Mouse (Mus musculus) adrenal gland, postnatal 10 days (tissue): ENCODE measurements at regions not wholly inside any gene's neighbourhood (a gene's known extent, or its start where the extent isn't known, plus 50 kb on each side); places are given as distances from the start of the nearest gene placed in this dataset.
A peak's percentile ranks its signal among the peaks of the same experiment; 100 is the strongest.
"Not testable (repeated sequence)": the region's sequence is repeated elsewhere in the genome, so short reads cannot be mapped to it uniquely, and the experiment has no call there.

Source experiments
- DNase-seq: peaks from one replicate; pipeline ENCODE4 v3.0.0; 2021; ENCODE audit warnings: mixed read lengths

DNA sequence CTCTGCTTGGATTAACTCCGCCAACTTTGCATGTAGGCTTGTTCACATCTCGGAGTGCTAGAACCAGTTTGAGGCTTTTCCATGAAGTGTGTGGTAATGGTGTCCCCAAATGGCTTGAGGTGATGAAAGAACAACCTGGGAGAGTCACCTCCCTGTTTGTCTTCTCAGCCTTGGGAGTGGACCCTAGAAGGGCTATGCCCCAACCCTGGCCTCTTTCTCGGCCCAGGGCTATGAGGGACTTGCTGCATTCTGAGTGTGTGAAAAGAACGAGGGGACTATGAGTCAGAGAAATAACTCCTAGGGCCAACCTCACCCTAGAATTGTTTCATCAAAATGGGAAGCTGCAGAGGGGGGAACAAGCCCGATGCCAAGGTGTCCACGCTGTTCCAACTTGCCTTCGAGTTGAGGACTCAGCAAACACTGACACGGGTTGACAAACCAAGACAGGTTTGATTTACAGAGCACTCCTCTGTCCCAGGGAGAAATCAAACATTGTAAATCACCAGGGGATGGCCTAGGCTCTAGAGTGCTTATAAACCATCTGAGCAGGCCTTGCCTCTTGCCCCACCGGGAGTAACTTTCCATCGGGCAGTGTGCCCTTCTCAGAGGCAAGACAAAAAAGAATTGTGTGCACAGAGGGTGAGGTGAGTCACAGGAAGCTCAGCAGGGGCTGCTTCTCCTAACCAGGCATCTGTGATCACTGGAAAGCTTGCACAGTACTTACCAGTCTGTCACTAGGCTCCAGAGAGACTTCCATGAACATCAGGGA lies 186.3 kb upstream of the Tmem45b start:
- DNase-seq, result peak; percentile 23

DNA sequence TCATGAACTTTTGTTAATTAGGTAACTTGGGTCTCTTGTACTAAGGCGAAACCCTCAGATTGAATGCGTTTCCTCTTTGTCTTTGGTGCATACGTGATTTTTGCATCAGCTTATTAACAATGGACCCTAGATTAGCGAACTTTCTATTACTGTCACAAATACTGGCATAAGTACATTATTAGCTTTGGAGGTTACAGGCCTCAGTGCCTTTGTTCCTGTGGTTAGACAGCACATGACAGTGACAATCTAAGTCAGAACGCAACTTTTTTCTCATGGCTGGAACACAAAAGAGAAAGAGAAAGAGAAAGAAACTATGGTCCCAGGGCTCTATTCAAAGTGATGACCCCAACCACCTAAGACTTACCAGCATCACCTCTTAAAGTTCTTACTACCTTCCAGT lies 184.8 kb upstream of the Tmem45b start:
- no peak for DNase-seq

DNA sequence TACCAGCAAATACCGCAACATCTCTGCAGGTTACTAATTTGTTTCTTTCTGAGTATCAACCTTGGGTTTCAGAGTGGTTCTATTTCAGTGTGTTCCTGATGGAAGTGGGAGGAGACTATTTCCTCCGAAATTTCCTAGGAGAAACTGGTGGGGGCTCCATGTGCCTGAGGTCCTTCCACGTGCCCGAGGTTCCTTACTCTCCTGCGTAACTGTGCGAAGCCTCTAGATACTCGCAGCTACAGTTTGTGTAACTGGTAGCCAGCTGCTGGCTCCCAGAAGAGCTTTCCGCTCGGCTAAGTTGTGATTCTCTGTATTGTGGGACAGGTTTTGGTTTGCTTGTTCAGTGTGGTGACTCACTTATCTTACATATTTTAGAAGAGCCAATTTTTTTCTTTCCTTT lies 184.3 kb upstream of the Tmem45b start:
- DNase-seq, result no peak

DNA sequence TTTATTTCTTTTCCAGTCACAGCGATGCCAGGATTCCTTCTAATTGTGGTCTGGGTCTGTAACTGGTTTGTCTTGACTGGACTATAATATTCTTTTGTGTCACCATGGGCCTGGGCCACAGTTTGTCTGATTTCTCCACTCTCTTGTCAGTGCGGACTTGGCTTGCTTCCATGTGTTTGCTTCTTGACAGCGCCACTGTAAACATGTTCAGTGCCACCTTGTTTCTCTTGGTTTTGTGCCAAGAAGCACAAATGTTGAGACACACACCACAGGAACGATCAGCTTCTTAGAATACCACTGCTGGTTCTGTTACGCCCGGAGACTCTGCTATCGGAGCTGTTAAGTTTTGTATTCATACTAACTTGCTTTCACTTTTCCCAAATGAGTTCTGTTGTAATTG lies 180.9 kb upstream of the Tmem45b start:
- no peak for DNase-seq

DNA sequence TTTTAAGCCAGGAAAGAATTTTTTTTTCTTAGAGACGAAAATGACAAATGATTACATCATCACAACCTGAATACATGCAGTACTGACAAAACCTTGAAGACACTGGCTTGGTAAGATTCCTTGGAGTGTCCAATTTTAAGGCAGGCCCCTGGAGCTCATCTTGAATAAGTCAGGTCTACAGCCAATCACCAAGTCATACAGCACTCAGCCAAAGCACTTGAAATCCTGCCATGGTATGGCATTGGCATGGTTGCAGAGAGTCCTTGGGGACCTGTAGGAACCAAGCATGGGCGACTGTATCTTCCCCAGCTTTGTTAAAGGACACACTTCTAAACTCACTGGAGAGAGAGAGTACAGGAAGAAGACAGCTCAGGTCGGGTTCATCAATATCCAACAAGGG lies 179.8 kb upstream of the Tmem45b start:
- DNase-seq, result peak; percentile 56

DNA sequence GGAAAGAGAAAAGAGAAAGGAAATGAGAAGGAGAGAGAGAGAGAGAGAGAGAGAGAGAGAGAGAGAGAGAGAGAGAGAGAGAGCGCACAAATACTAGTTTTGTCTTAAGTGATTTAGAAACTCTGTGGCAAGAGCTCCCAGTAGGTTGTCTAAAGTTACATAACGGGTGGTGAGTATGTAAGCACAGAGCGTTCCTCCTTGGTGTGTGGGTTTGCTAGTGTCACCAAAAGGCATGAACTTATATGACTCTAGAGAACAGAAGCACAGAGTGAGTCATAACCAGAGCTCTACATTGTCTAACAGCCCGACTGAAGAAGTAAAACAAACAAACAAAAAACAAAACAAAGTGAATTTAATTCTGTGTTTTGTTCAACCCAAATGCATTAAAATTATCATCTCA lies 177.9 kb upstream of the Tmem45b start:
- DNase-seq, result no peak

DNA sequence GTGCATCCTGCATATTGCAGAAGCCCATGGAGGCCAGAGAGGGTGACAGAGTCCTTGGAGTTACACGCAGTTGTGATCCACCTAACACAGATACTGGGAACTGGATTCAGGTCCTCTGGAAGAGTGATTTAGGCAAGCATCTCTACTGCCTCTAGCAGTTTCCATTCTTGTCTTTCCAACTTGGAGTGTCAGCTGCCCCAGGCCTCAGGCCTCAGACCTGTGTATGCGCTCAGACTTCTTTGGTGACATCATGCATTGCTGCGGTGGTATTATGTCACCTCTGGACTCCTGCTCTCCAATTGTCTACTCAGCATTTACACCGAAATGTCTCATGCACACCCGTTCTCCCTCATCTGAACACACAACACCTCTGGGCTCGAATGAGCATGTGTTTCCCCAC lies 164.0 kb upstream of the Tmem45b start:
- DNase-seq, result no peak

DNA sequence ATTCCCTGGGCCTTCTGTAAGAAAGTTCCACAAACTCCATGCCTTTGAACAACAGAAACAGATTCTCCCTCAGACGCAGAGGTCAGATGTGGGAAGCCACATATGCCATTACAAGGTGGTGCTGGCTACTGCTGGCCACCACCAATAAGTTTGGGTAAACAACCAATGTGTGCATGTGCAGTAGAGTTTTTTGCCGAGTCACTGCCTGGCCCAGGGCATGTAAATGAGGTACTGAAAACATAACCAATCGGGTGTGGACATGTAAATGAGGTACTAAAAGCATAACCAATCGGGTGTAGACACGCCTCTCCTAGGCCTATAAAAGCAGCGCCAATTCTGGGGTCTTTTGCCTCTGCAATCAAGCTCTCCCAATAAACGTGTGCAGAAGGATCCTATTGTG lies 157.3 kb upstream of the Tmem45b start:
- not testable (repeated sequence) for DNase-seq

DNA sequence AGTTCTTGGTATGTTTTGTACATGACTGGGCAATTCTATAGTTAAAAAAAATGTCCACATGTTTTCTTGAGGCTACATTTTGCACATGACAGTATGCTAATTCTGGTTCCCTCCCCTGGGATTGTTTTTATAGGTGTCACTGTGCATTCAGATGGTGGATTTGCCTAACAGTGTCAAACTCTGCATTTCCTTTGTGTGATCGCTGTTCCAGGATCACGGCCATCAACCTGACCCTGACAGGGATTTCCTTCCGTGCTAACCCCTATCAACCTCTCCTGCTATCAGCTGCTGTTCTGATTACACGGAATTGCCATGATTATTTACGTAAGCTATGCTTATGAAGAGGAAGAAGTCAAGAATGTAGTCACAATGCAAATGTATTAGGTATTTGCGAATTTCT lies 155.1 kb upstream of the Tmem45b start:
- DNase-seq, result no peak

DNA sequence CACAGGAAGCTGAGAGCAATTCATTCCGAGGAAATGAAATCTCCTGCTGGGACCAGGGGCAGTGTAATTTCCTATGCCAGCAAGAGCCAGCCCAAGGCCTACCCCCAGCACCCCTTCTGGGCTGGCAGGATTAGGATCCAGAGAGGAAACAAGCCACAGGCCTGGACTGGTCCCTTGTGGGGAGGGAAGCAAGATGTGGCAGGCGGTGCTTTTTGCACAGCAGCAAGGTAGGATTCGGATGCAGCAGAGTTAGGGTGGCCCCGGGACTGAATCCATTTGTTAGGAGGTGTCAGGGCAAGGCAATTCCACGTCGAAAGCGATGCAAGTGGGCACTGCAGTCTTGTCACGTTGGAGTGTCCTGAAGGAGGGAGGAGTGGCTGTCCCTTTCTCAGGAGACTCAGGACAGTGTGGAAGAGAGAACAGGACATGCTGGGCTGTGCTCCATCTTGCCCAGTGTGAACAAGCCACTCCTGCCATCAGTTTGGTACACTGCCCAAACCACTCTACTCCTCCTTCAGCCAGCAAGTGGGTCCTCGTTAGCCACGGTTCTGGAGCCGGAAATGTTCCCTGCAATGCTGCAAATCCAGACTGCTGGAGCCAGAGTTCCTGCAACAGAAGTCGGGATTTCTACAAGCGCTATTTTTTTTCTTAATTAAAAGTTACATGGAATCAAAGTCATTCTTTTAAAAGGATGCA lies 150.1 kb upstream of the Tmem45b start:
- no peak for DNase-seq

DNA sequence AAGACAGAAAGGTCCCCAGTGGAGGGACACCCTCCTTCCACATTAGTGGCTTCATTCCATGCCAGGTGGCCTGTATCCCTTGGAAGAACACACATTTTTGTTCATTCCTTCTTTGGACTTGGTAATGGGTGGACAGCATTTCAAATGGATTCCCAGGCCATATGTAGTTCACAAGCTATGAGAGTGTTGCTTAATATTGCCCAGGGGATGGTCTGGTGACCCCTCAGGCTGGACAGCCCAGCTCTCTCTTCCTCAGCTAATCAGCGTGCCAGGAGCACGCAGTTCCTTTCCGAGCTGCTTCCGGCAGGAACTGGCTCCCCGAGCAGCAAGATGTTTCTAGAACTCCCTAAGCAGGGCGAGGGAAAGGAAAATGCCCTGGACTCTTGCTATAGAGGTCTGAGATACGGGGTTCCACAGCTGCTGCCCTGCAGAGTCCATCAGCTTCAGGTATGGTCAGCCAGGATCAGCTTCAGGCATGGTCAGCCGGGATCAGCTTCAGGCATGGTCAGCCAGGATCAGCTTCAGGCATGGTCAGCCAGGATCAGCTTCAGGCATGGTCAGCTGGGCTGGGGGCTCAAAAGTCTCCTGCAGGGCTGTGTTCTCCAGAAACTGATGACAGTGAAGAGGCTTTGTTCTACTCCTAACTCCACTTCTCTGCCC lies 146.9 kb upstream of the Tmem45b start:
- DNase-seq, result no peak

DNA sequence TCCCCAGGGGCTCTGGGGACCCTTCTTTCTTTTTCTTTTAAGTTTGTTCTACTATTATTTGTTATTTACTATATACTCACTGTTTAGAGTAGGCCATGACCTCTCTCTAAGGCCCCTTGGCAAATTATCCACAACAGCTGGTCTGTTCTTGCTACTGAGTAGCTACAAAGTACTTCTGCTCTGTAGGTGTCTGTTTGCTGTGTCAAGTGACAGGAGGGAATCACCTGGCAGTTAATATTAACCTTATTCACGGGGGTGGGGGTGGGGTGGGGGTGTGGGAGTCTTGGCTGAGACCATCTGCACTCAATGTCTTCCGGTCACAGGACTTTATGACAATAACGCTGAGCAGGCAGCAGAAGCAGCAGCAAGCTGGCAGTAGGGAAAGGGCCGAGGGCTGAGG lies 146.4 kb upstream of the Tmem45b start:
- no peak for DNase-seq

DNA sequence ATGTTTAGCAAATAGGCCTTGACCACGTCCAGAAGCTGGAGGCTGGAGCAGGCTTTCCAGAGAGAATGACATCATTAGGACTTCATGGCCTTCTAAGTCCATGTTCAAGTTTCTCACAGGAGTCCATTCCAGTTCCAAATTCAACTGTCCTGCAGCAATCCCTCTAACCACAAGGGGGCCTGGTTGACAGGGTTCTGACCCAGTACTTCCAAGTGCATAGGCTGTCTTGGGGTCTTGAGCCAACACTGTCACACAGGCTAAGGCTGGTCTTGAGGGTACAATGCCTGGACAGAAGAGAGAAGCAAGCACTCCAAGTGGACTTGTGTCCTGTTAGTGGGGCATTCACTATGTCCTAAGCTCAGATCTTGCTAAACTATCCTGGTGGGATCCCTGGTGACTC lies 145.9 kb upstream of the Tmem45b start:
- DNase-seq, result peak; percentile 31

DNA sequence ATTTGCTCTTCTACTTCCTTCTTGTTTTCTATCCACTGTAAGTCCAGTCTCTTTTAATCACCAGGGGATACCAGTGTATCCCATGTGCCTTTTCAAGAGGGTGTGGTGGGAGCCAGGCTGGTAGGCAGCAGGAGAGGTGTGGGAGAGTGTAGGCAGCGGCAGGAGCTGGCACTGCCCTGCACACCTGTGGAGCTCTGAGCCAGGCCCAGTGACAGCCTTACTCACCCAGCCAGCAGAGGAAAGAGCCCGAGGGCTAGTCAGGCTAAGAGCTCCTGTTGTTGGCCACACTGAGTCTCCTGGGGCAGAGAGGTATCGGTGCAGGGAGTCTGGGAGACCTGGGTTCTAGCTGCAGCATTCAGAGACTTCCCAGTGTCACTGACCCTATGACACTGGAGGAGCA lies 145.5 kb upstream of the Tmem45b start:
- no peak for DNase-seq

DNA sequence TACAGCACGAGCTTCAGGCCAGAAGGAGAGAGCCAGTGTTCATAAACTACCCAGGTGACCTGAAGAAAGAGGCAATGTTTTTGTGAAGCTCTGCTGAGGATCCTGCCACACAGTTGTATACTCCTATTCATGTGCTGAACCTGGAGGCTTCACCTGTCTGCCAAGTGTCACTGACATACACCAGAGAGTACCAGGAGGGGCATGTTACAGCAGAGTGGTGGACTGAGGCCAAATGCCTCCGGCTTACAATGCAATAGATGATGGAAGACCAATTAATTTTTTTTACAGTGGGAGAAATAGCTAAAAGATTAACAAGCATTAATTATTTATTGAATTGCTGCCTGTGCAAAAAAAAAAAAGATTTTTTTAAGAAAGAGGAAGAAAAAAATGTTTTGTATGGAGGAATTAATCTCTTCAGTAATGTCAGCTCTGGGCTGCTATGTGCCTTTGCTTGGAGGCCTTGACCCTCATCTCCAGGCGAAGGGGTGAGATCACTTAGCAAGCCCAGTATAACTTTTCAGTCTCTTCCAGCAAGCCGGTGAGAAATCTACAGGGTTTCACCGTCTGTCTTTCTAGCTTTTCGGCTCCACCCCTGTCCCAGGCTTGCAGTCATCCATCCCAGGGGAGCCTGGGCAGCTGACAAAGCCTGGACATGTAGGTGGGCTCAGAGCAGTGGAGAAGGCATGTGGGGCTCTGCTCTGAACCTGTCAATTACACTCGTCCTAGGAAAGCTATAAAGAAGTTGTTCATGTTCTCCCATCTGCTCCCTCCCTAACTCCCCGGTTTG lies 144.0 kb upstream of the Tmem45b start:
- DNase-seq, result no peak

DNA sequence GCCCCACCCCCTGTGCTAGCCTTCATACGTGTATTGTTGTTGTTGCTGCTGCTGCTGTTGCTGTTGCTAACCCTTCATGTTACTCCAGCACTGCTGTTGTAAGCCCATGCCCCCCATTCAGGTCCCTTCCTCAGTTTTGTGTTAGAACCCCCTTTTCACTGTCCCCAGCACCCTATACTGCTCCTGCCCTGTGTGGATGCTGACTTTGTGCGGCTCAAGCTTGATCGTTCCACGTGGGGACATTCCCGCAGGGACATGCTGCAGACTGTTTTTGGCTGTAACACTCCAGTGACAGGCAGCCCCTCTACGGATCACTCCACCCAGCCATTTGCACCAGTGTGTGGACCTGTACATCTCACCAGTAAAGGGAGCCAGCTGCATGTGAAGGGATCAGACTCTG lies 142.7 kb upstream of the Tmem45b start:
- DNase-seq, result no peak

DNA sequence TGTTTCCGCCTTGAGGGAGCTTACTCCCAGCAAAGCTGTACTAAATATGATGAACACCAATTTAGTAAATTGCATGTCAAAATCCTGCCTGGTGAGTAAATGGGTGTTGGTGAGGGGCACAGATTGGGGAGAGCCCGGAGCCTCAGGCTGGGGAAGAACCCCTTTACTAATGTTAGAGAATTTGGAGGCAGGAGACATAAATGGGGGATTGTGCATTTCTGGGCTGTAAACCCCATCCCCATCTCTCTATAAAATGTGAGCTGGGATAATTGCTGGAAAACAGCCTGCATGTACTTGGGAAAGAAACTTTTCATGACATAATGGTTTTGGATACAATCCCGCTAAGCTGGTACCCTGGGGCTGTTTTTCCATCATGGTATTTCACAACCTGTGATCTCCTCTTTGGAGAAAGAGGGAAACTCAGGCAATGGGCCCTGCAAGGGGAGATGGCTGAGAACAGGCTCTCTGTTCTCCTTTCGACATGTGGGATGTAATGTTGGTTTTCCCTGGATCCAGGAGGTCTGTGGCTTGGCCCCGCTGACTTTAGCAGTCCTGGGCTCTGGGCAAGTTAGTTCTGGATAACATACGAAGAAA lies 140.3 kb upstream of the Tmem45b start:
- no peak for DNase-seq

DNA sequence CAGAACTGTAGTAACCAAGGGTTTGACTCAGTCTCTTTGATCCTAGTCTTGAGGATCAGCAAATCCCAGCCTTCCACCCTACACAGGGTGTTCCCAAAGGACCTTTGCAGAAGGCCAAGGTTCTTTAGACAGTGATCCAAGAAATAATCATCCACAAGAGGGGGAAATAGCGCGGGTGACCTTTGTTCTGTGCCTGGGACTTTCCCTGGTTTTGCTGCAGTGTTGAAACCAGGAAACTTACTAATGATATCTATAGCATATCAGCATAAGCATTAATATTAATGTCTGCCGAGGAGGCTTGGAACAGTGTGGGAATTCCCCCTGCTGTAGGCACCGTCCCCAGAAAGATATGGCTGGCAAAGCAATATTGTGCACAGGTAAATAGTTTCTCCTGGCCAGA lies 138.4 kb upstream of the Tmem45b start:
- DNase-seq, result no peak

DNA sequence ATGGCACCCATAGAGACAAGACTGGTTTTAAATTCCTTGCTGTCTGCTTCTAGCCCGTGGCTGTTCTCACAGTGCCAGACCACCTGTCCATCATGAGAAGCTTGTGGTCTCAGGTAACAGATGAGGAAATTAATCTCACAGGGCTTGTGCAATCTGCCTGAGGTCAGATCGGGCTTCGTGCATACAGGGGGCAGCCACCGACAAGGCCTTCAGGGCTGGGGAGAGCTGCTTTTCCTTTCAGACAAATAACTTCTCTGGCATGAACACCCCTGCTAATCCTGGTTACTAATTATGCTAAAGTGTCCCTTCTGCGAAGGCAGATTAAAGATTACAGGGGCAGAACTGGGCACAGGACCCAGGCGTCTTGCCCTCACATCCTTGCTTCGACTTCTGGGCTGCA lies 130.8 kb upstream of the Tmem45b start:
- DNase-seq, result no peak

DNA sequence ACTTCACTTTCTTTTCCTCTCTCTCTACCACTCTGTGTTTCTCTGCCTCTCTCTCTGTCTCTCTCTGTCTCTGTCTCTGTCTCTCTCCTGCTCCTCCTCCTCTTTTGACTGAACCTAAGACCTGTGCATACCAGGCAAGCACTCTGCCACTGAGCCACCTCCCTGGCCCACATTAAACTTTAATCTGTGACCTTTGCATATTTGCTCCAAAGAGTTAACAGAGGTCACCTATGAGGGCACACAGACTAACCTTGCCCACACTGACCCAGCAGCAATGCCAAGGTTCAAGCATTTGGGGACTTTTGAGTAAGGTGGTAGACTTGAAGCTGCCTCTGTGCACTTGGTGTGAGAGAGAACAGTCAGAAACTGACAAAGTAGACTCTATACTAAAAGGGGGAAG lies 123.4 kb upstream of the Tmem45b start:
- no peak for DNase-seq

DNA sequence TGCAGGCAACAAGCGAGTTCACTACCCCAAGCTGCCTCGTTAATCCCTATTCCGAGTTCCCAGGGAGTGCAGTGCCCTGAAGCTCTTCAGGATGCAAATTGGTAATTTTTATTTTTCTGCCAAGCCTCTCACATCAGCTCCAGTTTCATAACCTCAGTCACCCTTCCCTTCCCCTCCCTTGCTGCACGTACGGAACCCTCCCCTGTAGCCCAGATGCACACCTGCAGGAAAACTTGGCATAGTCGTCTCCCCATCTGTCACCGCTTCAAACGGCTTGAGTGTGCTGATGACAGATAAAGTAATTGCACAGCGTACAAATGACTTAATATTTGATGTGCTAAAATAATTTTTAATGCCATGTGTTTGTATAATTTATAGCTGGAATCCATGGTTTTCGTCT lies 119.7 kb upstream of the Tmem45b start:
- no peak for DNase-seq

DNA sequence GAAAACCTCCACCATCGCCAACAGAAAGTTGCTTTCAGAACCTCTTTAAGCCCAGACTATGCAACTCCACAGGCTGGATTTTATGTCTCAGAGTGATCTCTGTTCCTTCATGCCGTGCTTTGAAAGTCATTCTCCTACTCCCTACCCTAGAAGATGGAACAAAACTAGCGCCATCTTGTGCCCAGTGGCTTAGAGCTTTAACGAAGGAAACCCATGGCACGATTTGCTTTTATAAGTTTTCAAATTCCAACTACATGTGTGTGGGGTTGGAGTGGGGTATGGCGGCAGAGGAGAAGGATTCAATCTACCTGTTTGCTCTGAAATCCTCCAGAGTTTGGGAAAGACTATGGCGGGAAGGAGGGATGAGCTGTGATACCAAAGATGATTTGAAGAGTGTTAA lies 118.7 kb upstream of the Tmem45b start:
- no peak for DNase-seq
